Mouse (Mus musculus) myocyte (in vitro differentiated cells): ENCODE measurements at regions not wholly inside any gene's neighbourhood (a gene's known extent, or its start where the extent isn't known, plus 50 kb on each side); places are given as distances from the start of the nearest gene placed in this dataset.
A peak's percentile ranks its signal among the peaks of the same experiment; 100 is the strongest.

Experiments used
- H3K27me3 ChIP-seq: one replicate; pipeline ENCODE4 v1.6.1; 2011; ENCODE audit not compliant: control insufficient read depth, insufficient read depth, insufficient read length
- H3K36me3 ChIP-seq: one replicate; pipeline ENCODE4 v1.6.1; 2011; ENCODE audit not compliant: control insufficient read depth, insufficient read depth
- H3K4me2 ChIP-seq: one replicate; pipeline ENCODE4 v1.6.1; 2011; ENCODE audit warnings: low read depth, control low read depth
- H3K4me3 ChIP-seq: one replicate; pipeline ENCODE4 v1.5.1; 2011; ENCODE audit warnings: mild to moderate bottlenecking, control low read depth, moderate library complexity
- H3K79me2 ChIP-seq: one replicate; pipeline ENCODE4 v1.6.1; 2011; ENCODE audit not compliant: control insufficient read depth, insufficient read depth
- H3ac ChIP-seq: one replicate; pipeline ENCODE4 v1.6.1; 2011; ENCODE audit not compliant: control insufficient read depth, insufficient read length
- CEBPB ChIP-seq: IDR thresholded peaks from 2 replicates; pipeline ENCODE4 v1.6.1; 2011; ENCODE audit warnings: mild to moderate bottlenecking, moderate library complexity; ENCODE audit not compliant: poor library complexity, insufficient read depth, severe bottlenecking
- E2F4 ChIP-seq: IDR thresholded peaks from one replicate; pipeline ENCODE4 v1.6.1; 2011; ENCODE audit warnings: mild to moderate bottlenecking, control low read depth, moderate library complexity; ENCODE audit not compliant: insufficient read depth
- MAX ChIP-seq: IDR thresholded peaks from one replicate; pipeline ENCODE4 v1.6.1; 2011; ENCODE audit warnings: low read depth, mild to moderate bottlenecking, control low read depth
- MYOD1 ChIP-seq, 3 experiments: IDR thresholded peaks; one replicate each; pipeline ENCODE4 v1.6.1; 2011; ENCODE audit warnings: control low read depth in 2 of 3, low read depth in 2 of 3, mild to moderate bottlenecking in 2 of 3, moderate library complexity in 1 of 3; ENCODE audit not compliant: insufficient read length in 2 of 3, control insufficient read depth in 1 of 3
- MYOG ChIP-seq, 3 experiments: IDR thresholded peaks; one replicate each; pipeline ENCODE4 v1.6.1; 2011; ENCODE audit warnings: control low read depth in 2 of 3, low read depth in 2 of 3, mild to moderate bottlenecking in 2 of 3; ENCODE audit not compliant: insufficient read length in 2 of 3, control insufficient read depth in 1 of 3, insufficient read depth in 1 of 3
- POLR2A ChIP-seq: IDR thresholded peaks from one replicate; pipeline ENCODE4 v1.6.1; 2011; ENCODE audit warnings: low read depth, mild to moderate bottlenecking, control low read depth, moderate library complexity; ENCODE audit not compliant: insufficient read length
- POLR2AphosphoS2 ChIP-seq: IDR thresholded peaks from one replicate; pipeline ENCODE4 v1.6.1; 2011; ENCODE audit warnings: low read depth, control low read depth; ENCODE audit not compliant: insufficient read length
- REST ChIP-seq: IDR thresholded peaks from one replicate; pipeline ENCODE4 v1.6.1; 2011; ENCODE audit warnings: mild to moderate bottlenecking, control low read depth, moderate library complexity; ENCODE audit not compliant: insufficient read depth, insufficient read length
- SRF ChIP-seq: IDR thresholded peaks from one replicate; pipeline ENCODE4 v1.6.1; 2011; ENCODE audit warnings: low read depth; ENCODE audit not compliant: control insufficient read depth, insufficient read length
- TCF12 ChIP-seq: IDR thresholded peaks from one replicate; pipeline ENCODE4 v1.6.1; 2011; ENCODE audit warnings: mild to moderate bottlenecking, control low read depth; ENCODE audit not compliant: poor library complexity, insufficient read depth, severe bottlenecking
- TCF3 ChIP-seq: IDR thresholded peaks from one replicate; pipeline ENCODE4 v1.6.1; 2011; ENCODE audit warnings: low read depth, control low read depth; ENCODE audit not compliant: insufficient read length
- USF1 ChIP-seq: IDR thresholded peaks from one replicate; pipeline ENCODE4 v1.6.1; 2011; ENCODE audit warnings: low read depth, mild to moderate bottlenecking, control low read depth, moderate library complexity

DNA sequence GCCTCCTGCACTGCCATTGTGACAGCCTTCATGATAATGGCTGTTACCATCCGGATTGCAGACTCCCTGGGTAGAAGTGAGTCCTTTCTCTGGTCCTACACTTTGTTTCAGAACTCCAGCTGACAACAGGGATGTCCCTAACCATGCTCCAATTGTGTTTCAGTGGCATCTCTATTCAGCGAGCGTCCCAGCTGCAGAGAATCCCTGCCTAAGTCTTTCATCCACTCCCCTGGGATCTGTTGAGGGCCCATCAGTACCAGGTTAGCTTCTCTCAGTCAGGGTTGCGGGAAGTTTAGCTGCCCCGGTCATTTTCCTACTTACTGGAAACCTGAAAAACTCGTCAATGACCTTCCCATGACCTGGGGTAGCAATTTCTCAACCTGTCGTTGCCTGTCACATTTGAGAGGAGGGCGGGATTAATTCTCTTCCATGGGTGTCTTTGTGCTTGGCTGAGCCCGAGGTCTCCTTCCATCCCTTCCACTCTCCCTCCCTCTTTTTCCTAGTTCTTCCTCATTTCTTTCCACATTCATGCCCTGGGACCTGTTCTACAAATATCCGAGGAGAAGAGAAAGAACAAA lies 97.7 kb downstream of the Tmem30b start:
- H3K36me3 ChIP-seq: no peaks in the 10 kb centered on the region
- H3K4me3 ChIP-seq: peak overlapping the region; percentile 14
- H3K4me2 ChIP-seq: peak overlapping the region; percentile 82
- TF ChIP-seq MYOD1 (IDR thresholded peaks at IDR 0.05; ENCODE audit: control insufficient read depth in 1 of 3, insufficient read length in 2 of 3, low read depth in 2 of 3) (peak in 2 of 3 experiments; percentile 78 to 85), POLR2AphosphoS2 (no peak)
- no peak overlapping the region for H3ac ChIP-seq
- no peaks in the 10 kb centered on the region for H3K27me3 ChIP-seq
- H3K79me2 ChIP-seq: no peaks in the 10 kb centered on the region

DNA sequence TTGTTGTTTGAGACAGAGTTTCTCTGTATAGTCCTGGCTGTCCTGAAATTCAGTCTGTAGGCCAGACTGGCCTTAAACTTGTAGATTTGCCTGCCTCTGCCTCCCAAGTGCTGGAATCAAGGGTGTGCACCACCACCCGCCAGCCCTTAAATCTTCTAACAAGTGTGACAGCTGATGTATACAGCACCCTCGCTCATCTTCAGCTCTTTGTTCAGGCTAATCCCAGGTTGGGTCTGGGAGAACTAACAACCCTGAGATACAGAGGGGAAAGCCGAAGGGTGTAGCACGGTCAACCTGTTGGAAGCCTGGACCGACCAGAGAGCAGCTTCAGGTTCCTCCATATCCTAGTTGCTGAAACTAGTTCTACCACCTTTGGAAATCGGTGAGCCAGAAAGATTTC lies 99.0 kb downstream of the Tmem30b start:
- no peaks in the 10 kb centered on the region for H3K79me2 ChIP-seq
- H3K36me3 ChIP-seq: no peaks in the 10 kb centered on the region
- TF ChIP-seq USF1 (no peak), SRF (no peak), E2F4 (no peak)
- no peak overlapping the region for H3ac ChIP-seq
- H3K4me2 ChIP-seq: no peak overlapping the region
- no peak overlapping the region for H3K4me3 ChIP-seq
- no peaks in the 10 kb centered on the region for H3K27me3 ChIP-seq

- no peak overlapping the region for H3K4me2 ChIP-seq
- no peak overlapping the region for H3K4me3 ChIP-seq
- no peaks in the 10 kb centered on the region for H3K27me3 ChIP-seq
- no peaks in the 10 kb centered on the region for H3K36me3 ChIP-seq
- H3ac ChIP-seq: no peak overlapping the region
- H3K79me2 ChIP-seq: no peaks in the 10 kb centered on the region
- TF ChIP-seq TCF12 (no peak), USF1 (no peak), CEBPB (no peak), MYOD1 (IDR thresholded peaks at IDR 0.05; ENCODE audit: control insufficient read depth in 1 of 3, insufficient read length in 2 of 3, low read depth in 2 of 3) (no peak), MYOG (IDR thresholded peaks at IDR 0.05; ENCODE audit: control insufficient read depth in 1 of 3, insufficient read depth in 1 of 3, insufficient read length in 2 of 3, low read depth in 2 of 3) (no peak), TCF3 (no peak), POLR2AphosphoS2 (no peak), MAX (no peak), REST (no peak), E2F4 (no peak), POLR2A (no peak)
These were observed 100.0 kb downstream of the Tmem30b start for GRCm38 (mm10) chr12:73446148-73446547.

DNA sequence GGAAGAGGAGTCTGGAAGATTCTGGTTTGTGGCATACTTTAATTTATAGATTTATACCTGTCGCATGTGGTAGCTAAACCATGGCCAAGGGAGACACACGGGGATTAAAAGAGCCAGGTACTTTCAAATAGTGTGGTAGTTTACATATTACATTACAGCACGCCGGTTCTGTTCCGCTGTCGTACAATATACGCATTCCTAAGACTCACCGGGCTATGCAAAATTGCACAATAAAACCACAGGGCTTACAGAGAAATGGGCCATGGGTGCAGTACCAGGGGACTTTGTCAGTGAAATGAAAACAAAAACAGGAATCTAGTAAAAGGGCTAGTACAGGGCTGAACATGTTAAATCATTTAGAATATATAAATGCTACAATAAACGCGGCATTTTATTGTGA lies 100.6 kb downstream of the Tmem30b start:
- H3K27me3 ChIP-seq: no peaks in the 10 kb centered on the region
- TF ChIP-seq SRF: no peak
- 0 out of 2 replicates have a peak, but pooled peaks have one; percentile 58 for TF ChIP-seq CEBPB
- TF ChIP-seq TCF12: no peak
- no peak overlapping the region for H3ac ChIP-seq
- H3K4me3 ChIP-seq: no peak overlapping the region
- peak overlapping the region; percentile 31 for H3K4me2 ChIP-seq
- no peaks in the 10 kb centered on the region for H3K79me2 ChIP-seq
- H3K36me3 ChIP-seq: no peaks in the 10 kb centered on the region

DNA sequence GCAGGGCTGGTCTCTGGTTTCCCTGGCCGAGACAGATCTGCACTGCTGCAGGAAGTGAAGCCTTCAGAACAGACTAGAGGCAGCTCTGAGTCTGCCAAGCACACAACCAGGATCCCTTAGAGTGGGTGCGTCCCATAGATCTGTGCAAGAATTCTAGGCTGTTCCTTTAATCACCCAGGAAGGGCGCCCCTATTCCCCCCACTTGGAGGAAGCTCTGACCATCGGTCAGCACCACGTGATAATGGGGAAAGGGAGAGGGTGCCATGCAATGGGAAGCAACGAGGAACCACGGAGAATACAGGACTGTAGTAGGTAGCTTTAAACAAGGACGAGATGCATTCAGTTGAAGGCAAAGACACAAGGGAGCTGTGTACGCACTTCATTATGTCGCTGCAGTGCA lies 101.1 kb downstream of the Tmem30b start:
- Histone ChIP-seq H3K4me2 (peak overlapping the region; percentile 31), H3K36me3 (no peaks in the 10 kb centered on the region), H3K4me3 (no peak overlapping the region), H3ac (no peak overlapping the region), H3K27me3 (no peaks in the 10 kb centered on the region), H3K79me2 (no peaks in the 10 kb centered on the region)
- TF ChIP-seq TCF12 (no peak), SRF (no peak), MAX (no peak), POLR2AphosphoS2 (no peak), USF1 (no peak)

- TF ChIP-seq MAX: no peak
- no peak for TF ChIP-seq MYOD1 (IDR thresholded peaks at IDR 0.05; ENCODE audit: control insufficient read depth in 1 of 3, insufficient read length in 2 of 3, low read depth in 2 of 3)
- TF ChIP-seq POLR2AphosphoS2: no peak
- no peak for TF ChIP-seq SRF
- no peak for TF ChIP-seq MYOG (IDR thresholded peaks at IDR 0.05; ENCODE audit: control insufficient read depth in 1 of 3, insufficient read depth in 1 of 3, insufficient read length in 2 of 3, low read depth in 2 of 3)
- no peak for TF ChIP-seq TCF12
- no peak for TF ChIP-seq POLR2A
- TF ChIP-seq USF1: no peak
- no peak for TF ChIP-seq CEBPB
- TF ChIP-seq E2F4: no peak
- no peak for TF ChIP-seq REST
- TF ChIP-seq TCF3: no peak
- H3K36me3 ChIP-seq: no peaks in the 10 kb centered on the region
- no peak overlapping the region for H3K4me3 ChIP-seq
These were observed 104.9 kb downstream of the Tmem30b start for GRCm38 (mm10) chr12:73441326-73441725.

More at GRCm38 (mm10) chr12:73441326-73441725, 104.9 kb downstream of the Tmem30b start:
- H3K27me3 ChIP-seq: no peaks in the 10 kb centered on the region
- no peak overlapping the region for H3ac ChIP-seq
- no peak overlapping the region for H3K4me2 ChIP-seq
- no peaks in the 10 kb centered on the region for H3K79me2 ChIP-seq
